Mouse (Mus musculus) adrenal gland, adult 2 months (tissue): ENCODE measurements around the gene 1700025G04Rik. TPM values are rescaled to one million over a fixed set of nuclear protein-coding genes. Genes with fewer than 3 reads are reported as not detected.

ENCODE experiments used
- DNase-seq: peaks from one replicate; pipeline ENCODE4 v3.0.0; 2021
- polyA plus RNA-seq: library from polyadenylated mRNA; depleted of rRNA; stranded (reverse); fragments of >200 nt; gene quantifications from 2 replicates; pipeline ENCODE4 v1.2.3, GENCODE M21; 2012
- total RNA-seq, 2 experiments: library from RNA; stranded (reverse); gene quantifications; 2 replicates each; pipeline ENCODE4 v1.2.3; 2021

The 1700025G04Rik gene
- total and polyA plus RNA-seq, 3 experiments: 3.0 to 66.1 (median 53.7) TPM

DNA sequence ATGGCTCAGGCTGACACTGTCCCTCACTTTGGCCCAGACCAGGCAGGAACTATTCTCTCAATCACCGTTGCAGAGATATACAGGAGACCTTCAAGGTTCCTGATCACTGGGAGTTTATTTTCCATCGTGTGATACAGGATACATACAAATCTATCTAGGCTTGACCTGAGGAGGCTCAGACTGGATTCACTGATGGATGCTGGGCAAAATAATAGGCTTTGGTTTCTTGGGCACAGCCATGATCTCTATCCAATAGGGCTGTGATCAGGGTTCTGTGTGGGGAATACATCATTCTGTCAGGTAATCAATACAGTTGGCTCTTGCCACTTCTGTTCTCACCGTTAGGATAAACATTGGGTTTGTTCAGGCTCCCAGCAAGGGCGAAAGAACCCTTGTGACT lies 194.5 kb downstream of the 1700025G04Rik start:
- DNase-seq: no peak

DNA sequence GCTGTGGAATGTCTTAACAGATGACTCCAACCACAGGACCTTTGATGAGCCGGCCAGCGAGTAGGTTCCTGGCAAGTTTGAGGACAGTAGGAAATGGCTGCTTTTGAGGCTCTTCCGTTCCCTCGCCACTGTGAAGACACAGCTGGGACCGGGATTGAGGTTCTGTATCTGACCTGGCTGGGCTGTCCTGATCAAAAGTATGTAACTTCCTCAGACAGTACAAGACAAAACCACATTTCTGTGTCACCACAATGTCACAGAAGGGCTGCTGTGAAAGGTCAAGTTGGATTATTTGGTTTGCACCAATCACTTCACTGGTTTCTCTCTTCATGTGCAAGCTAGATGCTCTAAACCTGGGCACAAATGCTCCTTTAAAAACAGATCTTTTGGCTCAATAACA lies 195.9 kb downstream of the 1700025G04Rik start:
- no peak for DNase-seq

DNA sequence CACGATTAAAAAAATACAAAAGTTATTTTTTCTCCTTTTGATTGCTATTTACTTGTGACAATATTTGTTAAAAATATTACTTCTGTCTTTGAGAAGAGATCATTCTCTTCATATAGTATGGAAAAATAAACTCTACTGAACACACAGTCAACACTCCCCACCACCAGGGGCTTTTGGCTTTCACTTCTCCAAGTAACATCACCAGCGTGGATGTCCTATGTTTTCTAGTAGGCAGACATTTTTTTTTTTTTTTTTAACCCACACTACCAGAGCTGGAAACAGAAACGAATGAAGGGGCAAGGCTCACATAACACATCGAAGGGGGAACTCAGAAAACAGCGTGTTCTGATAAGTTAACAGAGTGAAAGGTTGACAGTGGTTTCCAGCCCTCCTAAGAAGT lies 197.9 kb downstream of the 1700025G04Rik start:
- DNase-seq: no peak

DNA sequence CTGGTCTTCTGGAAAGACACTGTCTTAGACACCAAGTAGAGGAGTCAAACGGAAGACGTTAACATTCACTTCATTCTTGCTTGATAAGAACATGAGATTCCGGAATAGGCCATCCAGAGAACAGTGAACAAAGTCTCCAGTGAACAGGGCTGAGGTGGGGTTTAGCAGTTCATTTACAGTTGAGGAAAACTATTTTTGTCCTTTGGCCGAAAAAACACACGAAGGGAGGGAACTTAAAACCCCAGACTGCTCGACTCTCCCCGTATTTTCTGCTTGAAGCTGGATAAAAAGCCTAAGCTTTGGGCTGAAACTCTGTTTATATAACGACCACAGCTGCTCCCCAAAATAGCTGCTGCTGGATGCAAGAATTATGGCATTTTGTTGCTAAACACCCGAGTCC lies 198.7 kb downstream of the 1700025G04Rik start:
- no peak for DNase-seq

DNA sequence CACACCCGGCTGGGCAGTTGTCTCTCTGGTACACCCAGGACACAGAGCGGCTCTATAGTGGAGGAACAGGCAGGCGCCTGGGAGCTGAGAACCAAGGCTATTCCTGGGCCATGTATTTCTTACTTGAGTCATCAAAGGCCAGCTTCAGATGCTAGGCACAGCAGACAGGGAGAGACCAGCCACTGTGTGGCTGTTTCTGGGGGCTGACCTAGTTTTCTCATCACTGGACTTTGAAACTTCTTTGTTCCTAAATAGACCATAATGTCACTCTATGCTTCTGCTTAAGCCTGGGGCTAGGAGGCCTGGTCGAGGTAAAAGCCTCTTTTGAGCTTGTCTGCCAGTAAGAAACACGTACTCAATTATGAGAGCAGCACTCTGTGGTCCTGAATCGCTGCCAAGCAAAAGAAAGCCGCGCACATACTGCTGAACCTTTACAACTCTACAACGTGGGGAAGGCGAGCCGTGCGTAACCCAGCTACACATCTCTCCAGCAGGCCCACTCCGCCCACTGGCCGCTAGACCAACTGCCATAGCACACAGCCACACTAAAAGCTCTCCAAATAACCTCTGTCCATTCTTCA lies 199.8 kb downstream of the 1700025G04Rik start:
- peak; percentile 65 for DNase-seq

DNA sequence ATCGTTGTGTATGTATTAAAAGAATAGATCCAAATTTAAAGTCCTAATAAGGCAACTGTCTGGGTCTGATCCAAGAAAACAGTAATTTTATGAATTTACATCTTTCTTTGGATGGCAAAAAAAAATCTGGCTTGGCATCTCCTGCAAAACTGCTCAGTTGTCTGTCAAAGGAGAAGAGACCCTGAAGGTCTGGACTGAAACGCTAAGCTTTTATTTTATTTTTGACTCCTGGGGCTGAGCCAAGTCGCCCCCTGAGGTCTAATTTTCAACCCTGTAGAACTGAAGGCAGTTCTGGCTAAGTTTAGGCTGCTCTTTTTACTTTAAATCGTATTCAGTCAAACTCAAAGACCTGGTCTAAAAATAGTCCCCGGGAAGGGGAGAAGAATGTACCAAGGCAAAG lies 202.3 kb downstream of the 1700025G04Rik start:
- DNase-seq: no peak

DNA sequence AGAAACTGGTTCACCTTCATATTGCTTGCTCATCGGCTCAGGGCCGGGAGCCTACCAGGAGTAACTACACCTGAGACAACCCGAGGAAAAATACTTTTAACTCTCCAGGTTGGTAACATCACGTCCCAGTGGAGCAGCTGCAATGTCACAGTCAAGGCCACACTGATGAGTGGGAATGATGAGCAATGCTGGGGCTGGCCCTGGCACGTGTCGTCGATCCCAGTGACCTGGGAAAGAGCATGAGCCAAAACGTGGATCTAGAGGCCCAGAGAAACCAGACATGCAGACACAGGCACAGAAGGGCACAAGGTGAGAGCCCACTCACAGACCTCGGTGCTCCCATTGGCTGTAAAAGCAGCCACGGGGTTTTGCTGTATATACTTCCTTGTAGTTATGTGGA lies 202.8 kb downstream of the 1700025G04Rik start:
- peak; percentile 90 for DNase-seq

DNA sequence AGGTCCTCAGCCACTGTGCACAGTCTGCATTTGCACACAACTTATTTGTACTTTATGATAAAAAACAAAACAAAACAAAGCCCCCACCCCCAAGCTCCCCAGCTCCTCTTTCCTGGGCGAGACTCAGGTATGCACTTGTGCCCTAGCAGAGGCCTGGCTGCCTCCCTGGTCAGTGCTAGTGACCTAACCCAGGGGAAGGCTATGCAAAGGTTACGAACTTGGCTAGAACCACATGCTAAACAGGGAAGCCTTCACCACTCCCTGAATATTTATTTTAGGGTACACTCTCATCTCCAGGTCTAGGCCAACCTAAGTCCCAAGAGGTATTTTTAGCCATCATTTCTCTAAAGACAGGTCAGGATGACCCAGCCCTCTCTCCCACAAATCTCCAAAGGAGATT lies 203.8 kb downstream of the 1700025G04Rik start:
- DNase-seq: no peak

DNA sequence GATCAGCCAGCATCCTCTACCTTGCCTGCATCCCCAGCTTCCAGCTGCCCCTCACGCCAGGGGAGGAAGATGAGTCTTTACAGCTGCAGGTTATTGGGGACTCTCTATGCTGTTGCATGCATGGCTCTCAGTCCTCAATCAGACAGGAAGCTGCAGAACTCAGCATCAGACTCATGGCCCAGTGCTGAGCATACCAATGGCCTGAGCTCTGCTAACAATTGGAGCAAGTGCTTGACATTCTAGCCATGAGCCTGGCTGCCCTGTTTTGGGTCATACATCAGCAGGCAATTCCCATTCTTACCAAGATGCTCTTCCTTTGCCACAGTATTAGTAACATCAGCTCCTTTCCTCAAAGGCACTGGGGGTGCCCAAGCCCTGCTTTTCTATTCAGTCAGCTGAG lies 208.7 kb downstream of the 1700025G04Rik start:
- no peak for DNase-seq

DNA sequence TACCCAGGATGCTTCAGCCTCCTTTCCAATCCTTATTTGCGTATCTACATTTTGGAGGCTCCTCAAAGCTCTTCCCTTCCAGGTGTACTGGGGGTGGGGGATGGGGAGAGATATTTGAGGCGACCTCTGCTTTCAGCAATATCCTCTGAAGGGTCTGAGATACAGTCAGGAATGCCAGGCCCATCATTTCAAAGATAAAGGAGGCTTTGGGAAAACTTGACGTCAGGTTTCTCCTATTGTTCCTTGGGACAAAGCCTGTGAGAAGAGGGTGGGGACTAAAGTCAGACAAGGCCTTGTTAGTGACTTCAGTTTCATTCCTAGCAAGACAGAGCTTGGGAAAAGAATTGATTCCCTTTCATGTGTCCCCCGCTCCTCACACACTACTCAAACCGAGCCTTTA lies 209.2 kb downstream of the 1700025G04Rik start:
- no peak for DNase-seq

DNA sequence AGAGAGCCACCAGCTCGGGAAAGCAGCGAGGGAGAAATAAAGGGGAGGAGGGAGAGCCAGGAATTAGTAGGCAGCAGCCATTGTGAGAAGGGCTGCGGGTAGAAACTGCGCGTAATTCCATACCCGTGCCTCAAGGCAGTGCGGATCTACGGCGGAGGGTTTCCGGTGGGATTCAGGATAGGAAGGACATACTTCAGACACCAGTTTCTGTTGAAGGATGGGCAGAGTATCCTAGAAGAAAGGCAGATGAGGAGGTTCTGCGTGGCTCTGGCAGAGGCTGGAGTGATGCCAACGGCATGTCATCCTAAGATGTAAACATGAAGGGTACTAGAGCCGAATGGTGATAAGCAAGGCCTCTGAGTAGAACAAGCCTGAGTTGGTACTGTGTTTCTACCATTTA lies 210.0 kb downstream of the 1700025G04Rik start:
- DNase-seq: no peak

DNA sequence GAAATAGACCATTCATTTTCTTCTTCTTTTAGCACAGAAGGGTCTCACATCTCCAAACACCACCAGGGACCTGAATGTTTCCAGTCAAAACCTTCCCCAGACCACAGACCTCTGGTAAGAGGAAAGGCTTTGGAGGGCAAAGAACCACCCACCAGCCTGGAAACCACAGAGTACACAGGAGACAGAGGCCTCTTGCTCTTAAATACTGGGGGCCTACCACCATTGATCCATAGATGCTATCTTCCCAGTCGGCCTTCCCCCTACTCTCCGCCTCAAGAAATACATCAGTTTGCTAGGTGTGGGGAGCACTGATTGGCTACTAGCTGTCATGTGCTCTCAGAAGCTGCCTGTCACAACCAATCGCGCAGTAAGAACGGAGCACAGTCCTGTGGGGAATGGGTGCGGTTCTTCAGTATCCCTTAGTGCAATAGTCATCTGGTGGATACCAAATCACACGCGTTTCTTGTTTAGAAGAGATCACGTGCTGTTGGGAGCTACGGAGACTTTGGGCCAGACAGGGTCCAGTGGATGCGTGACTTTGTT lies 210.5 kb downstream of the 1700025G04Rik start:
- DNase-seq: no peak

DNA sequence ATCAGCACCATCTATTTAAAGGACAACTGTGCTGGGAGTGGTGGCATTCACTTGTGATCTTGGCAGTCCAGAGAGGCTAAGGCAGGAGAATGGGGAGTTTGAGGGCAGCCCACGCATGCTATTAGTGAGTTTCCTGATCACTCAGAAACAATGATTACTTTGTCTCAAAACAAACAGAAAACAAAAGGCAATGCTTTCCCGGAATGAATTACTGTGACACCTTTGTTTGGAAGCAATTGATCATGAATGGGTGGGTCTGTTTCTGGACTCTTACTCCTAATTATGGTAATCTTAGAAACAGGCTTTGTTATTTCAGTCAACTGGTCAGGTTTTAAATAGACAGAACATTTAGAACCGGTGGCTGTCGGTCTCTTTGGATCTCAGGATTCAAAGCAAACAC lies 211.5 kb downstream of the 1700025G04Rik start:
- DNase-seq: no peak

DNA sequence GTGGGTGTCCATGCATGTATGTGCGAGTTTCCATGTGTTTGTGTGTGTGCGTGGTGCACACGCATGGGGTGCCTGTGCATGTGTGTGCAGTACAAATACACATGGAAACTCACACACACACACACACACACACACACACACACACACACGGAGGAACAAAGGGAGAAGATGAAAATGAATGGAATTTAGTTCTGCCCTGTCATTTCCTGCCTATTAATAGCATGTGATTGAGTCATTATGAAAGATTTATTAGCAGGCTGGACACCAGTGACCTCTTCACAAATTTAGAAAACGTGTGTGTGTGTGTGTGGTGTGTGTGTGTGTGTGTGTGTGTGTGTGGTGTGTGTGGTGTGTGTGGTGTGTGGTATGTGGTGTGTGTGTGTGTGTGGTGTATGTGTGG lies 217.0 kb downstream of the 1700025G04Rik start:
- no peak for DNase-seq

DNA sequence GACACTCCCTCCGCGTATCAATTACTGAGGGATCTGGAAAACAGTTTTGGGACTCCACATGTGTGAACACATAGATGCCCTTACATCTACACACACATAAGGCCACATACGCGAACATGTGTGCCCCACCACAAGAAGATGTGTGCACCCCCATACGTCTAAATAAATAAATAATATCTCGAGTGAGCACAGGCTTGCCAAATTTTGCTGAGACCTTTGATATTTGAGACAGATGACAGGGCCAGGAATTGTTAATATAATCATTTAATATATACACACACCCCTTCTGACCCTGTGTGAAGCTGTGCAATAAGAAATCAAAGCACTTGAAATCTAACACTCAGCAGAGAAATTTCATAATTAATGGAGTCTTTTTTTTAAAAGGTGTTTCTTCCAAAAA lies 225.6 kb downstream of the 1700025G04Rik start:
- no peak for DNase-seq

DNA sequence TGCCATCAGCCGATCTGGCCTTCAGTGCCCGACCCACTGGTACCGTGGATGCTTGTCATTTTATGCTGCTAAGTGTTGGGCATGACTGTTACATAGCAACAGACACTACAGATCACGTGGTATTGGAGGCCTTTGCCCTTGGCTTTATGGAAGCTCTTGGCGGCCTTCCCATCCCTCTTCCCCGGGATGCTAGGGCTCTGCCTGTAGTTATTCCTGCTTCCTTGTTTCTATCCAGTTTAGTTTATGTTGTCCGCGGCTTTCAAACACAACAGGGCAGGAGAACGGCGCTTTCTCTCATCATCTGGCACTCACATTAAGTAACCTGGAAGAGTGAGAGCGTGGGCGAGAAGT lies 226.2 kb downstream of the 1700025G04Rik start:
- DNase-seq: peak; percentile 68

DNA sequence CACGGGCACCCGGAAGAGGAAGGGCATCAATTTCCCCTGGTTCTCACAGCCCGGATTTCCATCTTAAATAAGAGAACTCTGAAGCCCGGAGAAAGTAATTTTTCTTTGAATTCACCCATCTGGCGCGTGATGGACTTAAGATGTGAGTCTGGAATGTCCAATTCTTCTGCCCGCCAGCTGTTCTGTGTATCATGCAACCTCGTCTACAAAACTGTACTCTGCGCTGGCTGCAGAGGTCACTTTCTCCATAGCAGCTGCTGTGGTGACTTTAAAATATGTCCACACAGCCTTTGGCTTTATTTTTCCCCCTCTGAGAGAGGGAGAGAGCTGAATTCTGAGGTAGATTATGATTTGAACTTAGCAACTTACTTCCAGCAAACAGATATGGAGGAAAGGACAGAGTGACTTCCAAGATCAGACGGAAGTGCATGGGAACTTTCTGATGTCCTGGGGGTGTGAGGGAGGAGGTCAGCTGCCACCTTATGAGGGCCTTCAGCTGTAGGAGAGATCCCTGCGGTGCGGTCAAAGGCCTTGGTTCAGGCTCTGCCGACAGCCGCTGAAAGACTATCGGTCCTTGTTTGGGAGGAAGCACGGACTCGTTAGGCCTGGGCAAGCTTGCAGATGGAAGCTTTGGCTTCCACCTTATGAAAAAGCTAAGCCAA lies 226.7 kb downstream of the 1700025G04Rik start:
- DNase-seq: no peak

DNA sequence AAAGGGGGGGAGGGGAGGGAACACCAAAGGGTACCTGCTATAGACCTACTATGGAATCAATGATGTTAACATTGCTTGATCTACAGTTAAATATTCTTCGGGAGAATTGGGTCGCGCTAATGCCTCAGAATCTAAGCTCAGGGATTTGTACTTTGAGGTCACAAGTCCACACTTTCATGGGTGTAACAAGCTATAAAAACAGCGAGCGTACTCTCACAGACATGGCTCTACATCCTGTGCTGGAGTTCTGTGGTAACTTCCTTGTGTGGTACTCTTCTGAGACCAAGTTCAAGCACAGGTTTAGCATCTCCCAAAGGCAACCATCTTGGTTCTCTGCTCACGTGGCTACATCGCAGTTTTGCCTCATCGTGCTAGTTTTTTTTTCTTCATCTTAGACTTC lies 227.8 kb downstream of the 1700025G04Rik start:
- no peak for DNase-seq

DNA sequence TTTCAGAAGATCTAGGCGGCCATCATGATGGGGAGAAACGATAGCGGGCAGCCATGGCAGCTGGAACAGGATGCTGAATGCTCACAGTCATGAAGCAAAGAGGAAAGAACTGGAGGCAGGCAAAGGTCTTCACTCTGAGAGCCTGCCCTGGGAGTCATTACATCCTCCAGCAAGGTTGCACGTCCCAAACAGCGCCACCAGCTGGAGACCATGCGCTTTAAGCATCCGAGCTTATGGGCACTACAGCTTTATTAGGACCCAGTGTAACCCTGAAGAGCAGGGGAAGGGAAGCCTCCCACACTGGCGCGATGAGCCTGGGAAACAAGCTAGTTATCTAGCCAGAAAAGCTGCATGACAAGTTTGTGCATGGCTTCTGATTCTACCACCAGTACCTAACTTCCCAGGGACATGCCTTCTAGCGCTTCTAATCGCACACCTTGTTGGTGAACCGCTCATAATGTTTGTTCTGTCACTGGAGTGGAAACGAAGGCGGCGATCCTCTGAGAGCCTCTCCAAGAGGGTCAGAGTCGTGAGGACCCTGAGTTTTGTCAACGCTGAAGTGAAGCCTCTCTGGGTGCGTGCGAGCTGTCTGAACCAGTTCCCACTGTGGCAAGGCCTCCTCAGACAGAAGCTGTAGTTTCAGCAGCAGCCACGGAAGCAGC lies 228.5 kb downstream of the 1700025G04Rik start:
- DNase-seq: no peak

DNA sequence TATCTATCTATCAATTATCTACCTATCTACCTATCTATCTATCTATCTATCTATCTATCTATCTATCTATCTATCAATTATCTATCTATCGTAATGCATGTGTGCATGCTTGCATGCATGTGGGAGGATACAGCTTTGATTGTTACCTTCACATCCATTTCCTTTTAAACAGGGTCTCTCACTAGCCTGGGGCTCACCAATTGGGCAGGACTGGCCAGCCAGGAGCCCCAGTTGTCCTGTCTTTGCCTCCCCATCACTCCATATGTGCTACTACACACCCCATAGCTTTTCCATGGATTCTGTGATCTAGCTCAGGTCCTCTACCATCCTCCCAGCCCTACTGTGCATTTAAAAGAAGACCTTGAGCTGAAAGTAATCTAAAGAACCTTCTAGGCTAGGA lies 231.5 kb downstream of the 1700025G04Rik start:
- no peak for DNase-seq

DNA sequence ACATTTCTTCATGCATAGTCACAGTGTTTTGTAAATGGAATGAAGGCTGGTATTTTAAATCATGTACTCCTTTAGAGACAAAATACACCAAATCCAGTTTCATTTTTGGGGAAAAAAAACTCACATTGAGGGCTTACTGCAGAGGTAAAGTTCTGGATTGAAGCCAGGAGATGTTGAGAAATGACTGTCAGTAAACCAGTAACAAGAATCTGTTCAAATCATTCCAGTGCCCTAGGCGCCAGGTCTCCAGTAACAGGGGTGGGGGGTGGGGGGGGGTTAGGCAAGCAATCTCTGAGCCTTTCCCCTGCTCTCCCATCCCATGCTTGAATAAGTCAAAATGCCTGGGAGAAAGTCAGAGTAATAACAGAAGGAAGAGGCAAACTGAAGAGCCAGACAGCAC lies 234.4 kb downstream of the 1700025G04Rik start:
- DNase-seq: no peak

DNA sequence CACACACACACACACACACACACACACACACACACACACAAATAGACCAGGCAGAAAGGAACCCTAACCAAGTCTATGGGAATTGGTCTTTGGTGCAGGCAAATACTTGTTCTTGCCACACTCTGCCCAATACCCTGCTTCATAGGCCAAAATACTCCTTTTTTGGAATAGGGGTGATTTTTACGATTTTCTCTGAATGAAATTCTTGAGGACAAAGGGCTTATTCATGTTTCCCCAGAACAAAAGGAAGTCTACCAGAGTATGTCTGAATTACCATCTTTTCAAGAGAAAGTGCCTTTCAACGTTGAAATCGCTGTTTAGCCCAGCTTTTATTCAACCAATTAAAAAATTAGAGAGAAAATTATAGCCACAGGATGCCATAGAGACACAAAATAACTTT lies 237.9 kb downstream of the 1700025G04Rik start:
- DNase-seq: no peak

DNA sequence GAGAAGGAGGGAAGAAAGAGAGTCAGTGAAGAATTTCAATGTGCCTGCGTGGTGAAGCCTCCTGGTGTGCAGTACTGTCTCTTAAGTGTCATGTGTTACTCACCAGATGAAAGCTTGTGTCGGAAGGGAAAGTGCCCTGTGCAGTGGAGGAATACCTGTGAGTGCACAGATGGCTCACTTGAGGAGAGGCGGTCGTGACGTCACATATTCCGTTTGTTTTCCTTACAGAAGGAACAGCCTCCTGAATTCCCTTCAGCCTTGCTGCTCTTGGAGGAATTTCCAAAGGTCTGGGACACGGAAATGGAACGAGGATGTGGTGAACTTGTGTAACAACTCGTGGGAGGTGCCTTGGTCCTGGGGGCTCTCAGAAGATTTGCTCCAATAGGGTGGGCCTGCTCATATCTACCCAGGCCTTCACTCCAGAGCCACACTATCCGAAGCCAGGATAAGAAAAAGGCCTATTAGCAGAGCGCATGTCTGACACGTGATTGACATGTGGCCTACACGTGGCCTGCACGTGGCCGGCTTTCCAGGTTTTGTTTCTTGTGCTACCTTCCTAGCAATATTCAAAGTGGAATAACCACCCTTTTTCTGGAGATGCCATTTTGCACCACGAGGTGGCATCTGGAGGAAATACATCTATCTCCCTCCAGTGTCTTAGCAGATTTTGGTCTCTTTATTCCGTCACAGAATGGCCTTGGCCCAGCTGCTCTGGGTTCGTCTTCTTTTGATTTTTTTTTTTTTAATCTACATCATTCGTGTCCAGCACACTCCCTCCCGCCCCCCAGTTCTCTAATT lies 238.7 kb downstream of the 1700025G04Rik start:
- DNase-seq: peak; percentile 19
